Mouse (Mus musculus): ENCODE results near the gene Rd3l.

Rd3l gene

DNA sequence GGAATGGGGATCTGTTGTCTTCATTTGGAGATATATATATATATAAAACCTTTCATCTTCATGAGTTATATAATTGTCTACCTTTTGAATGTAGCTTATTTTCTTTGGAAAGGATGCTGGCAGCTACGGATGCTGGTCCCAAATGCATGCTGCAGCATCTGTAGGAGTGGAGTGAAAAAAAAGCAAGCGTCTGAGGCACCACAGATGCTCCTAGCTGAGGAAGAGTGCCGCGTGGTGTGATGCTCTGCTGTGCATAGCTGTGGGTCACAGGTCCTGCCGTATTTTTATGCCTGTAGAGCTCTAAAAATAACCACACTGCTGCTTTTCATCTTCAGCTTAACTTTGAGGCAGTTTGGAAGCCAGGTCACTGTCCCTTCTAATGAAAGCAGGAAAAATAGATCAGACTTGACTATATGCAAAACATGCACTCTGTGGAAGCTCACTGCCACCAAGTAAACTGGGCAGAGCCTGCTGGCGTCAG is at the start of gene Rd3l:
Rd3l (minus strand) TSS at position 431 of the 481 bp plus-strand sequence.
- no peak for DNase-seq

- DNase-seq, result no peak
Observed at GRCm38 (mm10) chr12:112027408-112027807, 46.3 kb upstream of the Rd3l start.

- no peak for DNase-seq
Observed at GRCm38 (mm10) chr12:112025907-112026645, 45.0 kb upstream of the Rd3l start.

DNA sequence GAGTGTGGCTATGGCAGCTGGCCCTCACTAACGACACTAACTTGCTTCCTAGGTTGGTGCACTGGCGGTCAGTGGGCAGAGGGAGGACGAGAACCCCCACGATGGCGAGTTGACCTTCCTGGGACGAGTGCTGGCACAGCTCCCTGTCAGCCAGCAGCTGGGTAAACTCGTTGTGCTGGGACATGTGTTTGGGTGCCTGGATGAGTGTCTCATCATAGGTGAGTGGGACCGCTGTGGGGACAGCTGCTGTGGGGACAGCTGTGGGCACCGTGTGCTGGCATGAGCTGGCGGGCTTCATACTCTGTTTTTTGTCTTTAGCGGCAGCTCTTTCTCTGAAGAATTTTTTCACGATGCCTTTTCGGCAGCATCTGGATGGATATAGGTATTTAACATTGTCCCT is 44.3 kb upstream of the Rd3l start:
- no peak for DNase-seq

DNA sequence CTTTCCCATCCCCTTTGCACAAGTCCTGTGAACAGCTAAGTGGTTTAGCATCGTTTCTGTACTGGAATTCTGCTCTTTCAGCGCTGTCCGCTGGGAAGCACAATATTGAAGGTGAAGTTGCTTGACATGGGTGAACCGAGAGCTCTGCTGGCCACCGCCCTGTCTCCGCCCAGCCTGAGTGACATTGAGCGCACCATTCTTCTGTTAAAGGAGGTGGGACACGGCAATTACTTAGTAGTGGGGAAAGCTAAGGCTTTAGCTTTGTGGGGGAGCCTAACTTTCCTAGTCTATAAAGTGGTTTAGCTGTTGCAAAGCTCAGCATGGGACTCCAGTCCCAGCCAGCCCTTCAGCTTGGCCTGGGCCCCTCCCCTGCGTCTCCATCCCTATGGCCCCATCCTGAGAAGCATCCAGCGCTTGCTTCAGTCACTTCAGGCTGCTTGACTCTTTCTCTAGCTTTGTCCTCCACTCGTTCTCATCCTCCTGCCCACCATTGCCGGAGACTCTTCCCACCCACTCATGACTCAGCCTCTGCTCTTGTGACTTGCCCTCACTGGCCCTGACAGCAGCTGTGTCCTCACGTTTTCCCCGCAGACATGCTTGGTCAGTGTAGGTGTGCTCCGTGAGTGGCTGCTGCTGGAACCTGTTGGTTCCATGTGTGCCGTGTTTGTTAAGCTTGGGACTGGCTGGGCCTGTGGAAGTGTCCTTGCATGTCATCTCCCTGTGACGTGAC is 43.6 kb upstream of the Rd3l start:
- DNase-seq, result no peak

DNA sequence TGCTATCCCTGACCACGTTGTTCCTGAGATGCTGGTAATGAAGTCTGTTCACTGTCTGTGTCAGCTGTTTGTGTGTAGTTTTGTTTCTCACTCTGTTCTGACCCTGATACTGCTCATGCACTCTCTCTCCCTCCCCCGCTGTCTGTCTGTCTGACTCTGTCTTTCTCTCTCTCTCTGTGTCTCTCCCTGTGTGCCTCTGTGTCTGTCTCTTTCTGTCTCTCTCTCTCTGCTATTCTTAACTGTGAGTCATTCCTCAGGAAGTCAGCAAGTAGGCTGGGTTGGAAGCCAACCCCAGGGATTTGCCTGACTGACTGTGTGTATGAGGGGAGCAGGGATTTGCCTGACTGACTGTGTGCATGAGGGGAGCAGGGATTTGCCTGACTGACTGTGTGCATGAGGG is 42.2 kb upstream of the Rd3l start:
- no peak for DNase-seq

DNA sequence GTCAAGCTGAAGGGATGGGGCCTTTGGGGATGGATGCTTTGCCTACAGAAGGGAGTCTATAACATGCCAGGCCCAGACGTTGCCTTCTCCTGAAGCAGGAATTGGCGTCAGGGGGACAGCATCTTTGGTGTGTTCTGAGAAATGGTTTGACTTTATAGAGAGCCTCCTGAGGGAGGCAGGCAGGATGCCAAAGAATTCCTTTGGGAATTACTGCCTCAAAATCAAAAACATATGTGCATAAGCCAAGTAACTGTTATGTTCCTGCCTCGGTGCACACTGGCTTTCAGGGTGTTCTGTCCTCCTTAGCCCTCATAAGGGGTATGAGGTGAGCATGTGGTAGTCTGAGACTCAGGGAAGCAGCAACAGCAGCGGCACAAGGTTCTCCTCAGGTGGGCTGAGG is 35.2 kb upstream of the Rd3l start:
- no peak for DNase-seq

- no peak for DNase-seq
Observed at GRCm38 (mm10) chr12:112013271-112013801, 32.2 kb upstream of the Rd3l start.

DNA sequence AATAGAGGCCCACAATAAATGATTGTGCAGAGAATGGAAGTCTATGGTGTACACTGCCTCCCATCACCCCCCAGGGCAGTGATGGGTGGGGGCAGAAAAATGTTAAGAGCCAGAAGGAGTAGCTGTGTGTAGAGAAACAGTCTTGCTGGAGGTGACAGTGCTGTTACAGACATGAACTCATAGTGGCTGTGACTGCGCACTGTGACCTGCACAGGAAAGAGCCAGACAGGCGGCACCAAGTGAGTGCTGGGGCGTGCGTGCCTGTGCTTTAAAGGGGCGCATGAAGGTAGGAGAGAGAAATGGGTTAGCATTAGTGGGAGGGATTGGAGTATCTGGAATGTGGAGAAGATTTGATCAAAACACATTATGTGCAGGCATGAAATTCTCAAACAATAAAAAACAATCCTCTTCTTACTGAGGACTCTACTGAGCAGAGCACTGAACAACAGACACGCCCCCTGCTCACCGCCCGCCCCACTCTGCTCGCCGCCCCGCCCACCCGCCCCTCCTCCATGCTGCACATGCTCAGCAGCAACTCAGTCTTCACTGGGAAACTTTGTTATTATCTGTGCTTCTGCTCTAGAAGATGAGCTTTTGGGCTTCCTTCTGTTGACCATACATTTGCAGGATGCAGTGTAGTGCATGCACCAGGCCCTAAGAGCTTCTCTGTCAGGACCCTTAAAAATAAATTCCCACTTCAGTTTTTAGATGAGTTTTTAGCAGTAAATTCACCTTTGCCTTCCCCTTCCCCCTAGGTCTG is 31.6 kb upstream of the Rd3l start:
- DNase-seq, result no peak

DNA sequence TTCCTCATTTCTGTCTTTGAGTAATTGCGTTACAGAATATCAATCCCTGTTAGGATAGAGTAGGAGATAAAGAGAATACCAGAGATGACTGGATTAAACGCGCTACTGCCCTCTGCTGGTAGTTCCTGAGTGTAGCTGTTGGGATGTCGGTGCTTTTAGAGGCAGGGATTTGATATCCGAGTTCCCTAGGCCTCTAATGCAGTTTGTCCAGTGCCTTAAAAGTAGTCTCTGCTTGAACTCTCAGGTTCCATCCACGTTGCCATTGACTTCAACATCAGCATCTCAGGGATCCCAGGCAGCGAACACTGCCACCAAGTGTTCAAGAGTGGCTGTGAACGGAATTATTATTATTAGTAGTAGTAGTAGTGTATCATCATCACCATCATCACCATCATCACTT is 20.1 kb upstream of the Rd3l start:
- DNase-seq, result peak; percentile 55

DNA sequence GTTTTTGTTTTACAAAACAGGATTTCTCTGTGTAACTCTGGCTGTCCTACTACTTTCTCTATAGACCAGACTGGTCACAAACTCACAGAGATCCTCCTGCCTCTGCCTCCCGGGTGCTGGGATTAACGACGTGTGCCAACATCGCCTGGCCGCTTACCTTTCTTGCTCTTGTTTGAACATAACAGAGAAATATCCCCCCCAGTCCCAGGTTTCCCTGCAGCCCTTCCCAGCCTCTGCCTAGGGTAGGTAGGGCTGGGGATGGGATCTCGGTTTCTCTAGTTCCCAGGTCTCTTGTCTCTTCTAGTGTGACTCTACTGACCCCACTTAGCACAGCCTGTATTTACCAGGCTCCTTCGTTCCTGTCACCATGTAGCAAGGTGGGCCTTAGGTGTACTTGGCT is 18.6 kb upstream of the Rd3l start:
- no peak for DNase-seq

GRCm38 (mm10) chr12:111995161-111995560 is 14.0 kb upstream of the Rd3l start:
- DNase-seq, result peak; percentile 77

- no peak for DNase-seq
Observed at GRCm38 (mm10) chr12:111992626-111993025, 11.5 kb upstream of the Rd3l start.

DNA sequence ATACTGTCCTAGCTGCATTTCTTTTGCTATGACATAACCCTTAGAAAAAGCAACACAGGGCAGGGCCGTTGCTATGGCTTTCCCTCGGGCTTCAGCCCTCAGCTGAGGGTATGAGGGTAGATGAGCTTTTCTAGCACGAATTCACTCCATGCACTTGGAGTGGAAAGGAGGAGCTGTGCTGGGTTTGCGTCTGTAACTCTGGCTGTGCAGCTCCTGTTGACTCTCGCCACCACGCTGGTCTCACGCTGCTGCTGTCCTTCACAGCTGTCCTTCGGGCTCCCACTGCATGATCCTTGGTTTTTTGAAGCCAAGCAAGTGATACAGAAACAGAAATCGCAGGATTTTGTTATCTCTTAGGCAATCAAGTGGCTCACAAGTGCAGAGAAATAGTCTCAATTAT is 5.6 kb upstream of the Rd3l start:
- DNase-seq, result no peak

- no peak for DNase-seq
Observed at GRCm38 (mm10) chr12:111983165-111983564, 2.0 kb upstream of the Rd3l start.

DNA sequence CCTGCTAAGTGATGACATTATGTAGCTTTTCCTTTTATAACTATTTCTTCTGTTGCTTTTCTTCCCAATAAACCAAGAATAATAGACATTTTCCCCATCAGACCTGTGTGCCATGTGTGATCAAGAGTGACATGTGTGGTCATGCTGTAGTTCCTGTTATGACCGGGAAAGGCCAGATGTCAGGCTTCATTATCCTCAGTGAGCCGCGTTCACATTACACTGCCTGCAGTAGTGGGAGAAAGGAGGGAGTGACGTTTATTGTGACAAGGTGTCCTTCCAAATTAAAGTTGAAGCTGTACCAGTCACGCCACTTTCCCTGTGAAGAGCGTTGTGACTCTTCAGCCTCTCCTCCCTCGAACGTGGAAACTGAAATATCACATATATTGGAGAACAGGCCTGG is 714 bp upstream of the Rd3l start:
- DNase-seq, result no peak

GRCm38 (mm10) chr12:111978274-111978673 is 2.8 kb downstream of the Rd3l start:
- DNase-seq, result no peak

DNA sequence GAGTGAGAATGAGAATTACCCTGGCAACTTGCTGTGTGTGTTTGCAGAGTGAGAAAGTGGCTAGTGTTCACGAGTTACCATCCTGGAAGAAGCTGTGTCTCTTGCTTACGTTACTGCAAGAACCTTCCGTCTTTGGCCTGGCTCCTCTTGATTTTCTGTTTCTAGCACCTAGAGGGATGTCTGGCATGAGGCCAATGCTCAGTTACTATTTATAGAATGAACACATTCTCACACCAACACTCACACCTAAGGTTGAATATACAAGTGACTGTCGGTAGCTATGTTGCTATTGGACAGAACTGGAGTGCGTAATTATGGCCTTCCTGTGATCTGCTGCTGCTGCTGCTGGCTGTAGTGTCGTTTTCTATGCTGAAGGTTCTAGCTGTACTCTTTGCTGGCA is 4.0 kb downstream of the Rd3l start:
- peak; percentile 18 for DNase-seq

GRCm38 (mm10) chr12:111974578-111974977 is 6.5 kb downstream of the Rd3l start:
- no peak for DNase-seq

DNA sequence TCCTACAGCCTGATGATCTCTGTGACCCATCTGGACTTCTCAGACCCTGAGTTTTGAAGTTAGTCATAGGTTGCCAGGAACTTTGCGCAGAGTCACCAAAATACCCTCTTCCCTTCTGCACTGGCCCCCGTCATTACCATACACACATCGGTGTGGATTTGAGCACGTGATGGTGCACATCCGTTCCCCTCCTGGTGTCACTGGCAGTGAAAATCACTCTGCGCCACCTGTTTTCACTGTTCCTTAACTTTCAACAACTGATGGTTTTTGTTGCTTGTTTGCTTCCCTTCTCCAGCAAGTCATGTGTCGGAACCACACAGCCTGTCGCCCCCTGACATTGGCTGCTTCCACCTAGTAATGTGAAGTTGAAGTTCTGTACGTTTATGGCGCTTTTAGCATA is 8.6 kb downstream of the Rd3l start:
- DNase-seq, result no peak

DNA sequence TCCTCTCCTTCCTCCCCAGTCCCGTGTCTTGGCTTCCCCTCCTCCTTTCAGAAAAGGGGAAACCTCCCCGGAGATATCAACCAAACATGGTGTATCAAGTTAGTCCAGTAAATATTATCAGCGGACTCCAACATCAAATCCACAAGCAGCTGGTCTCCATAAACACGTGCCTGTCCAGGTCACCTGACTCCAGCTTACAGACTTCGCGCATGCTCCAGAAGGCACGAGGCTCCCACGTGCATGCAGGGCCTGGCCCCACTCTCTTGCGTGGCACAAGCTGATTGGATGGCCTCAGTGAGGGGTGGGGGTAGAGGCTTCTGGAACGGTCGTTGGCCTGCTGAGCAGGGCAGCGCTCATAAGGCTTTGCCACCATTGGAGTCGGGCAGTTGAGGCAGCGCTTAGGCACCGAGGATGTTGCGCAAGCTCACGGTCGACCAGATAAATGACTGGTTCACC is 9.9 kb downstream of the Rd3l start, which contains the start of gene Tdrd9:
Tdrd9 (plus strand) TSS at position 329 of the 456 bp plus-strand sequence.
- no peak for DNase-seq

- DNase-seq, result no peak
Observed at GRCm38 (mm10) chr12:111970085-111970484, 11.0 kb downstream of the Rd3l start.

DNA sequence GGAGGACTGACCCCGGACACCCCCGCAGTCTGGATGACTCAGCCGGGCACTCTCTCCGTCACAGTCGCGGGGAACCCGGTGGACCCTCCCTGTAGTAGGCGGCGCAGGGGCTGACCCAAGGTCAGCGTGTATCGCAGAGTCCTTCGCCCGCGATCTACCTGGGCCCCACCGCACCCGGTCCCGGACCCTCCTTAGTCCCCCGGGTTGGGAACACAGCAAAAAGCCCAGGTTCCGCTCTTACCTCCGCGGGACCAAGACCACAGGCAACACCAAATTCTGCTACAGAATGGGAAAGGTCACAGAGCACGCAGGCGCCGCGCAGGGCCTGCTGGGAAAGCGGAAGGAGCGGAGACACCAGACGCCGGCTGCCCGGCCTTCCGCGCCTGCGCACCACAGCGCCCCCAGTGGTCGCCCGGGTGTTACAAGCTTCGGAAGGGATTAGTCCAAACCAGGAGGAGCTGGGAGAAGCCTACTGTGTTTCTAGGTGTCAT is 14.4 kb downstream of the Rd3l start, which contains the start of gene Atp5mpl:
Atp5mpl (minus strand) TSS at position 295 of the 491 bp plus-strand sequence.
- DNase-seq, result peak; percentile 90

Data from kidney, adult 11 months (tissue).